Comparison of ENCODE assay signal across 19 mouse cellular contexts in the genomic region with DNA sequence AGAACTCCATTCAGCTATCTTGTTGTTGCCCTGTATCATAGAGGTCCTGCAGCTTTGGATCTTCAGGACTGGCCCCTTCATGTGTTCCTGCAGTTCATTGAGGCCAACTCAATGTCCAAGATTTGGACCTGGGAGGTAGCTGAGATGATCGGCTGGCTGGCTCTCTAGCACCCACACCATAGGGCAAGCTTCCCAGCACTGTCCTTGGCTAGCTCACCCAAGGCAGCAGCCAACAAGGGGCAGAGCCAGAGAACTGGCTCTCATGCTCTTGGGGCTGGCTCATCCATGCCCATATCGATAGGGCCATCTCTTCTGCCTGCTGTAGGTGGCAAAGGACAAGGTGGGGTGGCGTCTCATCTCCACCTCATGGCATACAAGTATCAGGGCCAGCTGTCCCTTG. TPM values are rescaled to one million over a fixed set of nuclear protein-coding genes. Genes with fewer than 3 reads are reported as not detected.
DNase-seq lines count a peak whose midpoint lies in the region; ATAC-seq lines count a peak whose summit lies in the region.
"Had no signal": no experiment of that assay in that cellular context is flagged by ENCODE, and none has a peak within 500 bp of the region (broad histone marks: within the 10 kb centered on the region; RNA-seq: fewer than 3 reads in every experiment).

No protein-coding gene starts in this region.

- no peaks in the 10 kb centered on the region for H3K4me1 ChIP-seq in midbrain, embryonic 14.5 days (ENCODE audit: control insufficient read depth, insufficient read depth, low read length)
- H3K4me1 ChIP-seq: embryonic facial prominence, embryonic 13.5 days; forebrain, embryonic 12.5 days; hindbrain, embryonic 12.5 days; intestine, embryonic 15.5 days; liver, embryonic 15.5 days; midbrain, embryonic 10.5 days had no signal

- H3K27me3 ChIP-seq in midbrain, embryonic 14.5 days (ENCODE audit: control insufficient read depth, insufficient read depth, low read length), result no peaks in the 10 kb centered on the region
- H3K27me3 ChIP-seq: CH12.LX; embryonic facial prominence, embryonic 13.5 days; forebrain, embryonic 12.5 days; hindbrain, embryonic 12.5 days; intestine, embryonic 15.5 days; liver, embryonic 15.5 days had no signal

- H3K9me3 ChIP-seq in midbrain, embryonic 14.5 days (ENCODE audit: control insufficient read depth, low read length), result no peaks in the 10 kb centered on the region
- H3K9me3 ChIP-seq: embryonic facial prominence, embryonic 13.5 days; forebrain, embryonic 12.5 days; hindbrain, embryonic 12.5 days; intestine, embryonic 15.5 days; liver, embryonic 15.5 days; midbrain, embryonic 10.5 days had no signal

- H3K4me2 ChIP-seq in midbrain, embryonic 14.5 days (ENCODE audit: low read length), result no peak overlapping the region
- H3K4me2 ChIP-seq: embryonic facial prominence, embryonic 13.5 days; forebrain, embryonic 12.5 days; hindbrain, embryonic 12.5 days; intestine, embryonic 15.5 days; liver, embryonic 15.5 days had no signal

- WGBS in midbrain, embryonic 14.5 days, result 98% methylated on average over 3 of the region's 3 CpGs

- intact Hi-C loops in heart, postnatal 25 days (cut with DNase I), result no loop called here

- no peak for ATAC-seq in midbrain, embryonic 14.5 days (ENCODE audit: low FRiP score, low TSS enrichment)
- ATAC-seq: intestine, embryonic 15.5 days had no signal

- DNase-seq in heart, adult 18-20 months, result peak; percentile 49 to 65
- DNase-seq in heart, postnatal 25 days (ENCODE audit: low spot score), result no peak
- peak; percentile 17 for DNase-seq in adrenal gland, postnatal 25 days
- peak; percentile 35 for DNase-seq in brain, adult 2 months (ENCODE audit: low read depth, low spot score)
- DNase-seq in gastrocnemius, adult 8-10 months (ENCODE audit: low spot score in 2 of 2), result peak; percentile 11 to 34
- no peak for DNase-seq in midbrain, embryonic 14.5 days
- DNase-seq in Muller cell, postnatal 12 days (ENCODE audit: inconsistent ontology term), result no peak
- DNase-seq: layer of hippocampus, adult 9-11 months; lung, postnatal 14 days; right cerebral cortex, postnatal 25 days had no signal

- H3K4me3 ChIP-seq in midbrain, embryonic 14.5 days (replicated peaks; ENCODE audit: low read depth, low read length), result no peak overlapping the region
- H3K4me3 ChIP-seq: embryonic facial prominence, embryonic 13.5 days; forebrain, embryonic 12.5 days; hindbrain, embryonic 12.5 days; intestine, embryonic 15.5 days; liver, embryonic 15.5 days; midbrain, embryonic 10.5 days; myocyte had no signal

- H3K36me3 ChIP-seq in midbrain, embryonic 14.5 days (ENCODE audit: control insufficient read depth, insufficient read depth, low read length), result peaks cover 47% of the 10 kb centered on the region

- no peak overlapping the region for H3K27ac ChIP-seq in midbrain, embryonic 14.5 days (replicated peaks; ENCODE audit: low read depth, low read length)
- H3K27ac ChIP-seq: embryonic facial prominence, embryonic 13.5 days; forebrain, embryonic 12.5 days; hindbrain, embryonic 12.5 days; intestine, embryonic 15.5 days; kidney, postnatal 0 days; liver, embryonic 15.5 days; midbrain, embryonic 10.5 days had no signal

- no peak overlapping the region for H3K9ac ChIP-seq in midbrain, embryonic 14.5 days (replicated peaks; ENCODE audit: low read length)
- H3K9ac ChIP-seq: embryonic facial prominence, embryonic 13.5 days; forebrain, embryonic 12.5 days; hindbrain, embryonic 12.5 days; intestine, embryonic 15.5 days; liver, embryonic 15.5 days had no signal

RNA-seq across cellular contexts. Expression of gene Rps6, which starts 11.8 kb away (rescaled TPM):
- 100 to 1,000 TPM; 534 to 598 TPM for total RNA-seq in heart, adult 18-20 months (2021)
- total RNA-seq in heart, postnatal 25 days (2021), result 100 to 1,000 TPM; 460 to 507 TPM
- total RNA-seq in adrenal gland, postnatal 25 days (2021), result 751 and 795 TPM in 2 replicates
- total RNA-seq in gastrocnemius, adult 8-10 months (2022), result 100 to 1,000 TPM; 382 to 465 (median 415) TPM
- 413 and 486 TPM in 2 replicates for polyA plus RNA-seq in midbrain, embryonic 14.5 days (2014; fragmentation: Nextera tagmentation; extraction: Ambion mirVana)

RNA-seq across cellular contexts. Expression of gene Acer2, which starts 28.8 kb away (rescaled TPM):
- 10 to 100 TPM; 18.6 to 23.0 TPM for total RNA-seq in heart, adult 18-20 months (2021)
- 10 to 100 TPM; 16.9 to 17.1 TPM for total RNA-seq in heart, postnatal 25 days (2021)
- total RNA-seq in adrenal gland, postnatal 25 days (2021), result 17.2 and 21.0 TPM in 2 replicates
- total RNA-seq in gastrocnemius, adult 8-10 months (2022), result 1 to 10 TPM in 3 of 4 experiments, under 1 TPM in 1; 0.89 to 3.0 (median 2.2) TPM
- 22.5 and 26.8 TPM in 2 replicates for polyA plus RNA-seq in midbrain, embryonic 14.5 days (2014; fragmentation: Nextera tagmentation; extraction: Ambion mirVana)

Comparison
In these comparisons a context has a peak if more than half of its experiments do, and no peak if none do; other contexts are left out.
1. DNase-seq: peak in heart, adult 18-20 months (2 of 2), adrenal gland, postnatal 25 days (single experiment), brain, adult 2 months (single experiment) and gastrocnemius, adult 8-10 months (2 of 2); none in heart, postnatal 25 days (single experiment), midbrain, embryonic 14.5 days (single experiment) and Muller cell, postnatal 12 days (single experiment).